Mouse (Mus musculus) right cerebral cortex, postnatal 10 days (tissue): ENCODE data around the gene Mdga1.
"Not testable (repeated sequence)": the region's sequence is repeated elsewhere in the genome, so short reads cannot be mapped to it uniquely, and the experiment has no call there.

Experiments used
- DNase-seq, 2 experiments: peaks; one replicate each; pipeline ENCODE4 v3.0.0; 2021; ENCODE audit warnings: low spot score in 2 of 2

Mdga1 gene

GRCm38 (mm10) chr17:29799398-29800095 is 170.3 kb downstream of the Mdga1 start:
- DNase-seq: no peak

GRCm38 (mm10) chr17:29798151-29798550 is 171.7 kb downstream of the Mdga1 start:
- no peak for DNase-seq

- DNase-seq: no peak
Observed at GRCm38 (mm10) chr17:29796787-29797186, 173.1 kb downstream of the Mdga1 start.

GRCm38 (mm10) chr17:29796086-29796485 is 173.8 kb downstream of the Mdga1 start:
- DNase-seq: peak; percentile 80 to 92

GRCm38 (mm10) chr17:29795050-29795770 is 174.7 kb downstream of the Mdga1 start:
- DNase-seq: peak; percentile 80 to 85

GRCm38 (mm10) chr17:29791531-29792050 is 178.3 kb downstream of the Mdga1 start:
- DNase-seq: no peak

- no peak for DNase-seq
Observed at GRCm38 (mm10) chr17:29790231-29790740, 179.6 kb downstream of the Mdga1 start.

GRCm38 (mm10) chr17:29789715-29790114 is 180.2 kb downstream of the Mdga1 start:
- DNase-seq: no peak

- no peak for DNase-seq
Observed at GRCm38 (mm10) chr17:29788573-29788972, 181.3 kb downstream of the Mdga1 start.

GRCm38 (mm10) chr17:29784820-29785219 is 185.1 kb downstream of the Mdga1 start:
- DNase-seq: no peak

- DNase-seq: not testable (repeated sequence)
Observed at GRCm38 (mm10) chr17:29781472-29781871, 188.4 kb downstream of the Mdga1 start.

GRCm38 (mm10) chr17:29778021-29778420 is 191.9 kb downstream of the Mdga1 start:
- DNase-seq: no peak
